Mouse (Mus musculus): ENCODE measurements around the gene Spint2. TPM values are rescaled to one million over a fixed set of nuclear protein-coding genes. Genes with fewer than 3 reads are reported as not detected.
"Not testable (repeated sequence)": the region's sequence is repeated elsewhere in the genome, so short reads cannot be mapped to it uniquely, and the experiment has no call there.

Gene Spint2
- total and polyA plus RNA-seq, 2 experiments from 2014 or later: 46.6 to 153 TPM

DNA sequence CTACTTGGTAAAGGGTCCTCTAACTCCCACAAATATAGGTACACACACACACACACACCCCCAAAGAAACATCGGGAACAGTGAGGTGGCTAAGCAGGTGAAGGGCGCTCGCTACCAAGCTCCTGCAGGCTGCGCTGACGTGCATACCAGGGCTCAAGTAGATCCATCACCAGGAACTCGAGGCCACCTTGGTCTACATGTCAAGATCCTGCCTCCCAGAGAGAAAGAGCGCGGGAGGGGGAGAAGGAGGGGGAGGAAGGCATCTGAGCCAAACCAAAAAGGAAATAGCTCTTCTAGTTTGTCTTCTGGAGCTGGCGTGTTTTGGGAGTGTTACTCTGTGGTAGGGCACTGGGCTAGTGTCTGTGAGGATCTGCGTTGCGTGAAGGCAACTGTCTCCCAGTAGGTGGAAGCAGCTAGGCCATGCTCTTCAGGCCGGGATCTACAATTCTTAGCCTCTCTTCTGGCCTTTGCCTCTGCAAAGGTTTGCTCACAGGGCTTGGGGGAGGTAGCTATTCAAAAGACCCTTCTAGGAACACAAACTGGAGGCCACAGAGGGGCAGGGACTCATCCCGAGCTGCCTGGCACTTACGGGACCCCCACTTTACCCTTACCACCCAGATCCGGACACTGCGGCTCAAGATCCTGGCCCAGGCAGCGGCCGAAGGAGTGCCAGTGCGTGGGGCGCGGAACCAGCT is 34.9 kb downstream of the Spint2 start:
- no peaks in the 10 kb centered on the region for H3K9me3 ChIP-seq (ENCODE audit: low read length)
- H3K4me3 ChIP-seq (ENCODE audit: low read depth, low read length): no peak overlapping the region
- no peaks in the 10 kb centered on the region for H3K4me1 ChIP-seq (ENCODE audit: insufficient read depth, low read length)
- H3K9ac ChIP-seq (replicated peaks; ENCODE audit: low read length, poor library complexity, severe bottlenecking): no peak overlapping the region
- peaks cover 19% of the 10 kb centered on the region for H3K36me3 ChIP-seq (ENCODE audit: insufficient read depth, low read length)
- H3K4me2 ChIP-seq (ENCODE audit: low read depth, low read length, poor library complexity, severe bottlenecking): no peak overlapping the region
- H3K27me3 ChIP-seq (ENCODE audit: insufficient read depth, low read length): peaks cover 9% of the 10 kb centered on the region; the same call in 1 of the 2 replicates
- TF ChIP-seq CTCF (IDR thresholded peaks at IDR 0.05): no peak
- ATAC-seq (ENCODE audit: low FRiP score) (no peak), DNase-seq (ENCODE audit: low spot score) (no peak)
- 88% methylated on average over 21 of the region's 21 CpGs for WGBS
- no peak overlapping the region for H3K27ac ChIP-seq (ENCODE audit: low read depth, low read length)

DNA sequence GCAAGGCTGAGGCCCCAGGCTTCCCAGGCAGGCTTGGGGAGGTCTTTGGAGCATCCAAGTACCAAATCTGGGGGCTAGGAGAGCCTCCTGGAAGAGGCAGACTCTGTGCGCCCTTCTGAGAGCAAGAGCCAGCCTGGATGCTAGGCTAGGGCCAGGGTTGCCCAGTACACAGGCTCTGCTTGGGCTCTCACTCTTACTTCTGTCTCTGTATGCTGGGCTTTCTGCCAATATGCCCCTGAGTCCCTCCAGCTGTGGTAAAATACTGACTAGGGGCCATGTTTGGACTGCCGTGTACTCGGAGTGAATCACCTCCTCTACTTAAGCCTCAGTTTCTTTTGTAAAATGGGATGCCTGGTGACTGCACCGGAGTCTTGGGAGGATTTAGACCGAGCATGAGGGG is 35.7 kb downstream of the Spint2 start:
- no peak for TF ChIP-seq CTCF (IDR thresholded peaks at IDR 0.05)
- Histone ChIP-seq H3K9me3 (ENCODE audit: low read length) (no peaks in the 10 kb centered on the region), H3K4me2 (ENCODE audit: low read depth, low read length, poor library complexity, severe bottlenecking) (no peak overlapping the region), H3K27me3 (ENCODE audit: insufficient read depth, low read length) (peaks cover 9% of the 10 kb centered on the region; the same call in 1 of the 2 replicates), H3K36me3 (ENCODE audit: insufficient read depth, low read length) (peaks cover 19% of the 10 kb centered on the region), H3K4me3 (ENCODE audit: low read depth, low read length) (no peak overlapping the region), H3K27ac (ENCODE audit: low read depth, low read length) (no peak overlapping the region), H3K4me1 (ENCODE audit: insufficient read depth, low read length) (no peaks in the 10 kb centered on the region), H3K9ac (replicated peaks; ENCODE audit: low read length, poor library complexity, severe bottlenecking) (no peak overlapping the region)
- DNase-seq (ENCODE audit: low spot score) (no peak), ATAC-seq (ENCODE audit: low FRiP score) (no peak)
- 80% methylated on average over 5 of the region's 5 CpGs for WGBS

DNA sequence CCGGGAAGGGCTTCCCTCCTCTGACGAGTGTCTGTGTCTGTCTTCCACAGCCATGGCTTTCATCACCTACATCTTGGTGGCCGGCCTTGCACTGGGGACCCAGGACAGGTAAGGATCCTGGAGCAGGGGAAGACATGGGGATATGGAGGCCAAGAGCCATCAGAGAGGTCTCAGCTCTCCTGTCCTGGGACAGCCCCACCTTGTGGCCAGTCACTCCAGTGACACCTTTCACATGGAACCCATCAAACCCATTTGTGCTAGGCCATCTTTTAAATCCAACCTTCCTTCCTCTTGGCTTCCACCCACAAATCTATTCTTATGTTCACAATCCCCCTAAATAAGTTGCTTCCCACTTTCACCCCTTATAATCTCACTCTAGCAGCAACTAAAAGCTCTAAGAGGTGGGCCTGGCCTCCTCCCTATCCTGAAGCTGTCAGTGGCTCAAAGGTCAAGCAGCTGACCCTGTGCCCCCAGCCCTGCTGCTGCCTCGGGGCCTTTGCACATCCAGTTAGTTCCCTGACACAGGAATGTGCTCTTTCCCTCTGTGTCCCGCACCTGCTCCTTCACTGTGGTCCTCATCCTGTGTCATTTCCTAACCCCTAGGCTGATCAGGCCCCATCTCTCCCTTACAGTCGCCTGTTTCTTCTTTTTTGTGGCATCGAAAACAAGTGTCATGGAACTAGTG is 36.8 kb downstream of the Spint2 start:
- Histone ChIP-seq H3K27me3 (ENCODE audit: insufficient read depth, low read length) (peaks cover 9% of the 10 kb centered on the region; the same call in 1 of the 2 replicates), H3K27ac (ENCODE audit: low read depth, low read length) (no peak overlapping the region), H3K9me3 (ENCODE audit: low read length) (no peaks in the 10 kb centered on the region), H3K36me3 (ENCODE audit: insufficient read depth, low read length) (peaks cover 21% of the 10 kb centered on the region), H3K4me3 (ENCODE audit: low read depth, low read length) (no peak overlapping the region), H3K4me2 (ENCODE audit: low read depth, low read length, poor library complexity, severe bottlenecking) (no peak overlapping the region), H3K9ac (replicated peaks; ENCODE audit: low read length, poor library complexity, severe bottlenecking) (no peak overlapping the region), H3K4me1 (ENCODE audit: insufficient read depth, low read length) (no peaks in the 10 kb centered on the region)
- TF ChIP-seq CTCF (IDR thresholded peaks at IDR 0.05): peak; percentile 66
- 81% methylated on average over 7 of the region's 7 CpGs for WGBS
- DNase-seq (ENCODE audit: low spot score): peak; percentile 15
- no peak for ATAC-seq (ENCODE audit: low FRiP score)

DNA sequence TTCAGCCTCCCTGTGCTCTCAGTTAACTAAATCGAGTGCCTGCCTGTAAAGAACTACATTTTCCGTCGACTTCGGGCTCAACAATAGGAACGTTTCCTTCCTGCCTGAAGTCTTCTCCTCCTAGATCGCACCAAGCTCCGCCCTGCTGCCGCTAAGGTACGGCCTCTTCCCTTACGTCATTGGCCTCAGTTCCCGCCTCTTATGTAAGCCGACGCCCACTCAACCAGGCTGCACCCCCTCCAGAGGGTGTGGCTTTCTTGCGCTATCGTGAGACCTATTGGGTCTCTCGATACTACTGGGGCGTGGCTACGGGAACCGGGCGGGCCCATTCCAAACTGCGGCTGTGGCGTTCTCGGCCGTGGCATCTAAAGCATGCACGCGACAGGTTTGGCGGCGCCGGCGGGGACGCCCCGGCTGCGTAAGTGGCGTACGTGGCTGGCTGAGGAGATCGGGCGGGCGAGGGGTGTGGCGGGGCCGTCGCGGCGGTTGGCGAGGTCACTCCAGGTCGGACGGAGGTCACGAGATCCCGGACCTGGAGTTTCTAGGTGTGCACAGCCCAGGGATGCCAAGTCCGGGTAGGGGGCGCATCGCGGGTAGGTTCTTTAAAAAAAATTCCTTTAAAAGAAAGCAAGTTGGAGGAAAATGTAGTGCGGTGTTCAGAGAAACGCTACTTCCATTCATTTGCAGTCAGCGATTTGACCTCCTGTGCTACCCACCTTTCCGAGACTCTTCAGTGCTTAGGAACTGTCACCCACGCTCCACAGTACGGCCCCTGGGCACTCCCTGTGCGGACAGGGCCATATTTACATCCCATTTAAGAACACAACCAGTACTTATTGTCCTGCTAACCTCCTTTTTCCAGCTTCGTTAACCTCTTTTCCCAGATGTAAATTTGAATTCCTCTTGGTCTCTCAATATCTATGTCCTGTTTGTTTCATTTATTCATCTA is 43.4 kb downstream of the Spint2 start, which contains the start of gene Yif1b:
Yif1b (plus strand) TSS at position 311 of the 949 bp plus-strand sequence.
- peaks cover 2% of the 10 kb centered on the region; the same call in 1 of the 2 replicates for H3K4me1 ChIP-seq (ENCODE audit: insufficient read depth, low read length)
- H3K36me3 ChIP-seq (ENCODE audit: insufficient read depth, low read length): 0 out of 2 replicates have a peak, but pooled peaks cover 2% of the 10 kb centered on the region
- ATAC-seq (ENCODE audit: low FRiP score) (peak; percentile 98), DNase-seq (ENCODE audit: low spot score) (peak; percentile 100)
- TF ChIP-seq CTCF (IDR thresholded peaks at IDR 0.05): peak; percentile 43
- H3K9ac ChIP-seq (replicated peaks; ENCODE audit: low read length, poor library complexity, severe bottlenecking): peak within 1 kb of the TSS; percentile 55
- under 1% methylated on average over 60 of the region's 60 CpGs for WGBS
- peak within 1 kb of the TSS; percentile 77 for H3K27ac ChIP-seq (ENCODE audit: low read depth, low read length)
- no peaks in the 10 kb centered on the region for H3K9me3 ChIP-seq (ENCODE audit: low read length)
- H3K4me2 ChIP-seq (ENCODE audit: low read depth, low read length, poor library complexity, severe bottlenecking): peak within 1 kb of the TSS; percentile 58
- no peaks in the 10 kb centered on the region; the same call in 1 of the 2 replicates for H3K27me3 ChIP-seq (ENCODE audit: insufficient read depth, low read length)
- H3K4me3 ChIP-seq (ENCODE audit: low read depth, low read length): peak within 1 kb of the TSS; percentile 43

DNA sequence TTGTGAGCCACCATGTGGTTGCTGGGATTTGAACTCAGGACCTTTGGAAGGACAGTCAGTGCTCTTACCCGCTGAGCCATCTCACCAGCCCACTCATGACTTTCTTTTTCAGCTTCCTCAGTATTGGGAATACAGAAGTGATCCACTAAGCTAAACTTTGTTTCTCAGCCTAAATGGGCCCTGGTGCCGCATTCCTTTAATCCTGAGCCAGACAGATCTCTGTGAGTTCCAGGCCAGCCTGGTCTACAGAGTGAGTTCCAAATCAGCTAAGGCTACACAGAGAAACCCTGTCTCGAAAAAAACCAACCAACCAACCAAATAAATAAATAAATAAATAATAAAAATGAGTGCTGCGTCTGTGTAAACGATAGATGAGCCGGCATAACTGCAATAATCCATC is 44.1 kb downstream of the Spint2 start:
- peak overlapping the region; percentile 58 for H3K4me2 ChIP-seq (ENCODE audit: low read depth, low read length, poor library complexity, severe bottlenecking)
- peak; percentile 20 for ATAC-seq (ENCODE audit: low FRiP score)
- not testable (repeated sequence) for DNase-seq (ENCODE audit: low spot score)

More for the DNA sequence above, 44.1 kb downstream of the Spint2 start:
- not testable (repeated sequence) for H3K27me3 ChIP-seq (ENCODE audit: insufficient read depth, low read length); H3K36me3 ChIP-seq (ENCODE audit: insufficient read depth, low read length); H3K9me3 ChIP-seq (ENCODE audit: low read length); H3K4me1 ChIP-seq (ENCODE audit: insufficient read depth, low read length); H3K9ac ChIP-seq (replicated peaks; ENCODE audit: low read length, poor library complexity, severe bottlenecking)
- H3K4me3 ChIP-seq (ENCODE audit: low read depth, low read length): peak overlapping the region; percentile 43
- 23% methylated on average over 6 of the region's 6 CpGs for WGBS
- peak overlapping the region; percentile 77 for H3K27ac ChIP-seq (ENCODE audit: low read depth, low read length)
